Mouse (Mus musculus) adrenal gland, adult 2 months (tissue): ENCODE measurements around the gene Ispd. TPM values are rescaled to one million over a fixed set of nuclear protein-coding genes. Genes with fewer than 3 reads are reported as not detected.
"Not testable (repeated sequence)": the region's sequence is repeated elsewhere in the genome, so short reads cannot be mapped to it uniquely, and the experiment has no call there.

Source experiments
- DNase-seq: peaks from one replicate; pipeline ENCODE4 v3.0.0; 2021
- long read RNA-seq: library from polyadenylated mRNA; stranded (forward); transcript quantifications from one replicate; pipeline ENCODE4 v2.0.0, GENCODE M21; 2021
- polyA plus RNA-seq: library from polyadenylated mRNA; depleted of rRNA; stranded (reverse); fragments of >200 nt; gene quantifications from 2 replicates; pipeline ENCODE4 v1.2.3, GENCODE M21; 2012; rRNA removed
- total RNA-seq, 2 experiments: library from RNA; stranded (reverse); gene quantifications; 2 replicates each; pipeline ENCODE4 v1.2.3; 2021

The Ispd gene
- total RNA-seq, result 1 to 10 TPM; 5.5 to 8.7 TPM
- polyA plus RNA-seq, result 1.4 and 1.7 TPM in 2 replicates
- long read RNA-seq, transcript Ispd-201 (10 exons, 2,690 nt), result major isoform, 7 of 9 reads
- long read RNA-seq, partial matches to known transcripts, result 1 of 9 reads
- long read RNA-seq, other reads (novel, unspliced or antisense), result 1 of 9 reads

DNA sequence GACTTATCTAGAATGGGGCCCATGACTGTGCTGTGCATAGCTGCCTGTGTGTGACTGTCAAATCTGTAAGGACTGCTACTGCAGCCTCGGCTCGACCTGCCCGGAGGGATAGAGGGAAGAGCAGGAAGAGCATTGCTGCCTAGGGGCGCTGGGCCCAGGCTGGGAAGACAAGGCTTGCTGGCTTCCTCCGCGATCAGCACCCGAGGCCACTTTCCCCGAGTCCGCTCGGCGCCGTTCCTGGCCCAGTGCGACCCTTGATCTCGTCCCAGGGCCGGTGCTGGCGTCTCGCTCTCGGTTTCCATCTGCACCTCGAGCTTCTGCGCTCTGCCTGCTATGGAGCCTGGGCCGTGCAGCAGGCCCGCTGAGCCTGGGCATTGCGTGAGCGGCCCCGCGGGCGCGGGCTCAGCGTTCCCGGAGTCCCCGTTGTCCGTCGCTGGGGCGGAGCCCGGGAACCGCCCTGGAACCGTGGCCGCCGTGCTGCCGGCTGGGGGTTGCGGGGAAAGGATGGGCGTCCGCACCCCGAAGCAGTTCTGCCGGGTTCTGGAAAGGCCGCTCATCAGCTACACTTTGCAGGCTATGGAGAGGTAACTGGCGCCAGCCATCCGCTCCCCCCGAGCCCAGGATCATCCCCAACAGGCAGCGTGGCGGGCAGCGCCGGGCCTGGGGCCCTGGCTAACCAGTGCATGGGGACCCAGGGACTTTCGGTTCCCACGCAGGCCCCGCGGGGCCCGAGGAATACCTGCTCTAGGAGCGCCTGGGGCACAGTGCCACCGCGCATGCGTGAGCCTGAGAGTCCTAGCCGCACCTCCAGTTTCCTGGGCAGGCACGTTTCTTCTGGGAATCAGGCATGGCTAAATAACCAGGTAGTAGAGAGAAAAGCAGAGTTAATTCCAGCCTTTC lies at the start of gene Ispd, which contains the start of gene D630036H23Rik:
Gene Ispd (plus strand): TSS at position 10 of the 900 bp plus-strand sequence.
Gene D630036H23Rik (minus strand): TSS at position 741 of the 900 bp plus-strand sequence.
- DNase-seq, result peak; percentile 94

GRCm38 (mm10) chr12:36332676-36333075 lies 48.6 kb upstream of the Ispd start:
- no peak for DNase-seq

- no peak for DNase-seq
Measured at GRCm38 (mm10) chr12:36333837-36334281, 47.4 kb upstream of the Ispd start.

- no peak for DNase-seq
Measured at GRCm38 (mm10) chr12:36344131-36344530, 37.1 kb upstream of the Ispd start.

DNA sequence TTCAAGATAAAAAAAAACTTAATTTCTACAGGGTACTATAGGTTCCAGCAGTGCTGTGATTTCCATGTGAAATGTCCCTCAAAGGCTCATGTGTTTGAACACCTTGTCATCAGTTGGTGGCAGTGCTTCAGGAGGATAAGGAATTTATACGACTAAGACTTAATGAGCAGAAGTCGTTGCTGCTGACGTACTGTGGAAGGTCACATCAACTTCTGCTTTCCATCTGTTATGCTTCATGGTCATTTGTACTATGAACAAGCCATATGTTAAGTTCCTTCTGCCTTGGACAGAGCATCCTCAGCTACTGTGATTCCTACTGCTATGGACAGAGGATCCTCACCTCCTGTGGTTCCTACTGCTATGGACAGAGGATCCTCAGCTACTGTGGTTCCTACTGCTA lies 21.2 kb upstream of the Ispd start:
- no peak for DNase-seq

GRCm38 (mm10) chr12:36360693-36361092 lies 20.6 kb upstream of the Ispd start:
- no peak for DNase-seq

GRCm38 (mm10) chr12:36364013-36364412 lies 17.2 kb upstream of the Ispd start:
- no peak for DNase-seq

DNA sequence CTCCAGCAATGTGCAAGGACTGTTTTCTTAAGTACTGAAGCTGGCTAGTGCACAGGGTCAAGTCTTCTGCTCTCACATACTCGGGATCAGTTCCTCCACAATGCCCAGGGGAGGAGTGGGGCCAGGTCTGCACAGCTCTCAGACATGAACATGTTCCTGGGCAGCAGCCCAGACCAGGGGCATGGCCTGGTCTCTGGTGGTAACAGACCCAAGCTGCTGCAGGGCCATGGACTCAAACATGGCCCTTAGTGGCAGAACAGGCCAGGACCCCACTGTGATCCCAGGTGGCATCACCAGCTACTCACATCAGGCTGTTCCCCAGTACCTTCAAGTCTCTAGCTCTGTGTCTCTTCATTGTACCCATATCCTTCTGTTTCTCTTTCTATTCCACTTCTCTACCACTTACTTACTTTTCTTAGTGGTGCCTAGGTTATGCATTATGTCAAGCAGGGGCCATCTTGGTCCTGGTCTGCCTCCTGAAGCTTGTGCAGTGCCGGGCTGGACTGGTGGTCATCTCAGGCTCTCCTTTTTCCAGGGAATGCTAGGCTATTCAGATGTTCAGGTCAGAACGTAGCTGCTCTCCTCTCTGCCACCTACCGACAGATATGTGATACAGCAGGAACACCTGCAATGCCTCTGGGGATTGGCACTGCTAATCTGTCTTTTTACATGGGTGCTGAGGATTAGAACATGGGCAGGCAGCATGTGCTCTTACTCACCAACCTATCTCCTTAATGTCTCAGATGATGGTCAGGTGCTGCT lies 7.8 kb upstream of the Ispd start:
- no peak for DNase-seq

- not testable (repeated sequence) for DNase-seq
Measured at GRCm38 (mm10) chr12:36376391-36376790, 4.9 kb upstream of the Ispd start.

- DNase-seq, result no peak
Measured at GRCm38 (mm10) chr12:36380254-36380653, 996 bp upstream of the Ispd start.

GRCm38 (mm10) chr12:36380806-36381205 lies 444 bp upstream of the Ispd start:
- DNase-seq, result no peak

- no peak for DNase-seq
Measured at GRCm38 (mm10) chr12:36385386-36385785, 4.1 kb downstream of the Ispd start.

DNA sequence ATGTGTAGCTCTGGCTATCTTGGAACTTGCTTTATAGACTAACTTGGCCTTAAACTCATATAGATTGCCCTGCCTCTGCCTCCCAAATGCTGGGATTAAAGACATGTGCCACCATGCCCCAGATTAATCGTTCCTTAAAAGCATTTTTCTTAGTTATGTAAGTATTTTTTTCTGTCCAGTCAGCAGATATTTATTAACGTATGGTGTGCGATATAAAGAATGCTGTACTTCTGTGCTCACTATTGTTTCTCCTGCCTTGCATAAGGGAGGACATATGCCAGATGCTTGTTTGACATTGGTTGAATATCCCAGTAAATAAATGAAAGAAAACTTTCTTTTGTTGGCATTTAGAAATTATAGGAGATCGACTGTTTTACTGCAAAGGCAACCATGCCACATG lies 5.7 kb downstream of the Ispd start:
- no peak for DNase-seq

- no peak for DNase-seq
Measured at GRCm38 (mm10) chr12:36395115-36395514, 13.9 kb downstream of the Ispd start.

- DNase-seq, result peak; percentile 21
Measured at GRCm38 (mm10) chr12:36423677-36424076, 42.4 kb downstream of the Ispd start.

GRCm38 (mm10) chr12:36425258-36425657 lies 44.0 kb downstream of the Ispd start:
- no peak for DNase-seq

- DNase-seq, result no peak
Measured at GRCm38 (mm10) chr12:36426163-36427045, 45.2 kb downstream of the Ispd start.

DNA sequence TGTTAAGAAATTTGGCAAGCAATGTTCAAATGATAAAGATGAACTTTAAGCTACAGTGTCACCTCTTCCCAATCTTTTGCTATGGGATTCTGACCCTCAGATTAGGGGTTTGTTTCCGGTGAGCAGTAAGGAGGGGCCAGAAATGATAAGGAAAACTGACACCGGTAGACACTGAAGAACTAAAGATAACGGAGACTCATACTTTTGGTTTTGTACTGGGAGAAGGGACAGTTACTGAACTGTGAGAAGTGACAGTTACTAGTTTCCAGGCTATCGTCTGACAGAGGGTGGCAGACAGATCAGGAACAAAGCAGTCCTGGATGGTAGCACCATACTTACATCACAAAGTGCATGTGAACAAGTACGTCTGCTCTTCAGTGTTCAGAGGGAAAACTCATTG lies 55.7 kb downstream of the Ispd start:
- DNase-seq, result no peak

- DNase-seq, result no peak
Measured at GRCm38 (mm10) chr12:36439396-36439795, 58.1 kb downstream of the Ispd start.

DNA sequence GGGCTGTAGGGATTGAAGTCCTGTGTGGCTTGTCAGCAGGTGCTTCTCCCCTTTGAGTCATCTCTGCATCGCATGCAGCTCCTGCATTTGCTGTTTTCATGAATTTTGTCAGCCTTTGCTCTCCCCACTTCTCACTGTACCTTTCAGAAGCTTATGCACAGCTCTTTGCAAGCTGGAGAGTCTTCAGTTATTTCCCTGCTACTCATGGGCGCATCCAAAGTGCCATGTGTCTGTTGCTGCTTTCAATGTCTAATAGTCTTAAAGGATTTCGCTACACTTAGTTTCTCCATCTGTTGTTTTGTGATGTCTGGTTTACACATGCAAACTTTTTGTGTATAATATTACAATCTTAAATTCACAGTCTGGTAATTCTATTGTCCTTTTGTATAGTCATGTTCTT lies 74.8 kb downstream of the Ispd start:
- no peak for DNase-seq

- no peak for DNase-seq
Measured at GRCm38 (mm10) chr12:36457726-36458125, 76.5 kb downstream of the Ispd start.
